Mouse (Mus musculus): ENCODE measurements at regions not wholly inside any gene's neighbourhood (a gene's known extent, or its start where the extent isn't known, plus 50 kb on each side); places are given as distances from the start of the nearest gene placed in this dataset.

- H3K9ac ChIP-seq (ENCODE audit: control insufficient read depth, low read depth, low read length, poor library complexity, severe bottlenecking) = no peak overlapping the region
- H3K36me3 ChIP-seq (ENCODE audit: control insufficient read depth in 1 of 2, insufficient read depth in 2 of 2, low read length in 2 of 2) = no peaks in the 10 kb centered on the region
- no peaks in the 10 kb centered on the region for H3K27me3 ChIP-seq (ENCODE audit: control insufficient read depth in 1 of 2, insufficient read depth in 2 of 2, low read length in 2 of 2)
- TF ChIP-seq CHD1 (IDR thresholded peaks at IDR 0.05; ENCODE audit: low read depth, low read length) (no peak), ZKSCAN1 (IDR thresholded peaks at IDR 0.05; ENCODE audit: low read depth, low read length) (no peak), ZNF384 (IDR thresholded peaks at IDR 0.05; ENCODE audit: low read depth, low read length) (no peak), CTCF (IDR thresholded peaks at IDR 0.05 in 2 of 3, conservative IDR thresholded peaks at IDR 0.05 in 1 of 3; ENCODE audit: control insufficient read depth in 1 of 3, insufficient read depth in 1 of 3, low read depth in 2 of 3, low read length in 3 of 3, poor library complexity in 1 of 3, severe bottlenecking in 1 of 3) (no peak), BHLHE40 (IDR thresholded peaks at IDR 0.05; ENCODE audit: borderline replicate concordance, low read depth, low read length) (no peak), MYB (IDR thresholded peaks at IDR 0.05; ENCODE audit: low read depth, low read length) (no peak)
- no peak overlapping the region for H3K27ac ChIP-seq (ENCODE audit: control insufficient read depth, low read depth, low read length)
- H3K4me1 ChIP-seq (ENCODE audit: control insufficient read depth in 1 of 2, insufficient read depth in 2 of 2, low read length in 2 of 2) = no peaks in the 10 kb centered on the region
- no peak for DNase-seq (ENCODE audit: low read depth, low spot score)
- H3K79me2 ChIP-seq (ENCODE audit: control insufficient read depth, insufficient read depth, low read length, poor library complexity) = no peaks in the 10 kb centered on the region
- H3K9me3 ChIP-seq (replicated peaks; ENCODE audit: insufficient read depth, low read length) = no peaks in the 10 kb centered on the region
- H3K4me3 ChIP-seq (ENCODE audit: control insufficient read depth in 1 of 2, insufficient read depth in 1 of 2, low read depth in 2 of 2, low read length in 2 of 2) = no peak overlapping the region
Observed at GRCm38 (mm10) chr10:96481325-96481638, 135.5 kb upstream of the Btg1 start.

GRCm38 (mm10) chr10:96486724-96487123 lies 130.1 kb upstream of the Btg1 start:
- TF ChIP-seq POLR2AphosphoS5 (IDR thresholded peaks at IDR 0.05; ENCODE audit: borderline replicate concordance, low read depth, low read length) (no peak), SMC3 (IDR thresholded peaks at IDR 0.05; ENCODE audit: low read depth, low read length) (no peak), MAFK (IDR thresholded peaks at IDR 0.05; ENCODE audit: borderline replicate concordance, low read depth, low read length) (no peak), TBP (IDR thresholded peaks at IDR 0.05; ENCODE audit: low read depth, low read length) (no peak), E2F4 (IDR thresholded peaks at IDR 0.05; ENCODE audit: borderline replicate concordance, low read depth, low read length) (no peak)
- Histone ChIP-seq H3K4me3 (ENCODE audit: control insufficient read depth in 1 of 2, insufficient read depth in 1 of 2, low read depth in 2 of 2, low read length in 2 of 2) (no peak overlapping the region), H3K9ac (ENCODE audit: control insufficient read depth, low read depth, low read length, poor library complexity, severe bottlenecking) (no peak overlapping the region), H3K79me2 (ENCODE audit: control insufficient read depth, insufficient read depth, low read length, poor library complexity) (no peaks in the 10 kb centered on the region), H3K4me1 (ENCODE audit: control insufficient read depth in 1 of 2, insufficient read depth in 2 of 2, low read length in 2 of 2) (no peaks in the 10 kb centered on the region), H3K36me3 (ENCODE audit: control insufficient read depth in 1 of 2, insufficient read depth in 2 of 2, low read length in 2 of 2) (no peaks in the 10 kb centered on the region), H3K9me3 (replicated peaks; ENCODE audit: insufficient read depth, low read length) (no peaks in the 10 kb centered on the region), H3K27ac (ENCODE audit: control insufficient read depth, low read depth, low read length) (no peak overlapping the region), H3K27me3 (ENCODE audit: control insufficient read depth in 1 of 2, insufficient read depth in 2 of 2, low read length in 2 of 2) (no peaks in the 10 kb centered on the region; a peak in 1 of 4 replicates)
- no peak for DNase-seq (ENCODE audit: low read depth, low spot score)

DNA sequence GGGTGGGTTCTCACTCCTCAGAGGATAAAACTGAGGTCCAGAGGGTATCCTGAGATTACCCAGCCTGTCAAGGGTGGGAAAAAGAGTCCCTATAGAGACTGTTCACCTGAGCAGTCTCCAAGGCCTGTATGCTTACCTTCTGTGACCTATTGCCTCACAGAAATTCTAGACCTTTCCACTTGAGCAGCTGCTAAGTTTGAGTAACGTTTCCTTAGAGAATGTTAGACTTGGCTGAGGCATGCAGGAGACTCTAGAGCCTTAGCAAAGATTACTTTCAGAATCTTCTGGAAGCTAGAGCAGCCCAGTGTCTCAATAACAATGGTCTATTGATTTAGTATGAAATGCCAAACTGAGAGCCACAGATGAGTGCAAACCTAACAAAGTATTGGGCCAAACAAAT lies 123.1 kb upstream of the Btg1 start:
- Histone ChIP-seq H3K9me3 (replicated peaks; ENCODE audit: insufficient read depth, low read length) (no peaks in the 10 kb centered on the region), H3K36me3 (ENCODE audit: control insufficient read depth in 1 of 2, insufficient read depth in 2 of 2, low read length in 2 of 2) (no peaks in the 10 kb centered on the region), H3K27me3 (ENCODE audit: control insufficient read depth in 1 of 2, insufficient read depth in 2 of 2, low read length in 2 of 2) (no peaks in the 10 kb centered on the region), H3K9ac (ENCODE audit: control insufficient read depth, low read depth, low read length, poor library complexity, severe bottlenecking) (no peak overlapping the region), H3K27ac (ENCODE audit: control insufficient read depth, low read depth, low read length) (no peak overlapping the region), H3K4me3 (ENCODE audit: control insufficient read depth in 1 of 2, insufficient read depth in 1 of 2, low read depth in 2 of 2, low read length in 2 of 2) (no peak overlapping the region), H3K79me2 (ENCODE audit: control insufficient read depth, insufficient read depth, low read length, poor library complexity) (no peaks in the 10 kb centered on the region), H3K4me1 (ENCODE audit: control insufficient read depth in 1 of 2, insufficient read depth in 2 of 2, low read length in 2 of 2) (no peaks in the 10 kb centered on the region)
- DNase-seq (ENCODE audit: low read depth, low spot score) = no peak
- TF ChIP-seq CHD1 (IDR thresholded peaks at IDR 0.05; ENCODE audit: low read depth, low read length) (no peak), CHD2 (IDR thresholded peaks at IDR 0.05; ENCODE audit: low read length) (no peak), ETS1 (IDR thresholded peaks at IDR 0.05; ENCODE audit: low read depth, low read length) (no peak), TCF12 (IDR thresholded peaks at IDR 0.05; ENCODE audit: low read depth, low read length) (no peak), USF1 (IDR thresholded peaks at IDR 0.05; ENCODE audit: low read depth, low read length) (no peak), ZC3H11A (IDR thresholded peaks at IDR 0.05; ENCODE audit: low read depth, low read length) (no peak), ZNF384 (IDR thresholded peaks at IDR 0.05; ENCODE audit: low read depth, low read length) (no peak), MAZ (IDR thresholded peaks at IDR 0.05; ENCODE audit: low read depth, low read length) (no peak), MYC (IDR thresholded peaks at IDR 0.05; ENCODE audit: low read depth, low read length) (no peak), TBP (IDR thresholded peaks at IDR 0.05; ENCODE audit: low read depth, low read length) (no peak), POLR2A (IDR thresholded peaks at IDR 0.05; ENCODE audit: control insufficient read depth in 1 of 2, insufficient read depth in 1 of 2, low read depth in 1 of 2, low read length in 2 of 2, poor library complexity in 1 of 2) (no peak), SMC3 (IDR thresholded peaks at IDR 0.05; ENCODE audit: low read depth, low read length) (no peak), GATA1 (IDR thresholded peaks at IDR 0.05; ENCODE audit: low read depth, low read length) (no peak), MAFK (IDR thresholded peaks at IDR 0.05; ENCODE audit: borderline replicate concordance, low read depth, low read length) (no peak), JUND (IDR thresholded peaks at IDR 0.05; ENCODE audit: low read depth, low read length) (no peak), POLR2AphosphoS2 (IDR thresholded peaks at IDR 0.05; ENCODE audit: low read length) (no peak), MEF2A (IDR thresholded peaks at IDR 0.05; ENCODE audit: extremely low read depth, insufficient replicate concordance, low read depth, low read length, poor library complexity, severe bottlenecking) (no peak), CTCF (IDR thresholded peaks at IDR 0.05 in 2 of 3, conservative IDR thresholded peaks at IDR 0.05 in 1 of 3; ENCODE audit: control insufficient read depth in 1 of 3, insufficient read depth in 1 of 3, low read depth in 2 of 3, low read length in 3 of 3, poor library complexity in 1 of 3, severe bottlenecking in 1 of 3) (no peak), USF2 (IDR thresholded peaks at IDR 0.05; ENCODE audit: borderline replicate concordance in 1 of 2, insufficient read depth in 1 of 2, low read depth in 1 of 2, low read length in 2 of 2) (no peak), ZKSCAN1 (IDR thresholded peaks at IDR 0.05; ENCODE audit: low read depth, low read length) (no peak)
